Mouse (Mus musculus) midbrain, embryonic 14.5 days (tissue): ENCODE results near the gene Yif1b. TPM values are rescaled to one million over a fixed set of nuclear protein-coding genes. Genes with fewer than 3 reads are reported as not detected.
A peak's percentile ranks its signal among the peaks of the same experiment; 100 is the strongest.

ENCODE experiments used
- ATAC-seq: fragments of 200-750 bp; cut with Nextera tagmentation; 2 replicates; pipeline ENCODE4 v1.8.0; 2017; ENCODE audit warnings: moderate number of reproducible peaks, moderate library complexity; ENCODE audit not compliant: low FRiP score, low TSS enrichment
- DNase-seq: peaks from one replicate; pipeline ENCODE4 v3.0.0-alpha.2; 2015
- H3K27ac ChIP-seq: fragments of 300-500 bp; sonication (generic); replicated peaks from 2 replicates; pipeline ENCODE4 v1.5.1; 2014; ENCODE audit warnings: mild to moderate bottlenecking, low read depth, low read length, moderate library complexity
- H3K27me3 ChIP-seq: fragments of 300-500 bp; sonication (generic); 2 replicates; pipeline ENCODE4 v1.6.1; 2014; ENCODE audit warnings: low read length, control low read depth, mixed read lengths; ENCODE audit not compliant: control insufficient read depth, insufficient read depth
- H3K36me3 ChIP-seq: fragments of 300-500 bp; sonication (generic); 2 replicates; pipeline ENCODE4 v1.6.1; 2014; ENCODE audit warnings: low read length, control low read depth; ENCODE audit not compliant: control insufficient read depth, insufficient read depth
- H3K4me1 ChIP-seq: fragments of 300-500 bp; sonication (generic); 2 replicates; pipeline ENCODE4 v1.6.1; 2014; ENCODE audit warnings: mild to moderate bottlenecking, antibody characterized with exemption, low read length, control low read depth; ENCODE audit not compliant: control insufficient read depth, insufficient read depth
- H3K4me2 ChIP-seq: fragments of 300-500 bp; sonication (generic); 2 replicates; pipeline ENCODE4 v1.6.1; 2014; ENCODE audit warnings: mild to moderate bottlenecking, low read length, moderate library complexity
- H3K4me3 ChIP-seq: fragments of 300-500 bp; sonication (generic); replicated peaks from 2 replicates; pipeline ENCODE4 v1.5.1; 2014; ENCODE audit warnings: low read depth, low read length
- H3K9ac ChIP-seq: fragments of 300-500 bp; sonication (generic); replicated peaks from 2 replicates; pipeline ENCODE4 v1.6.1; 2014; ENCODE audit warnings: mild to moderate bottlenecking, low read length, moderate library complexity
- H3K9me3 ChIP-seq: fragments of 300-500 bp; sonication (generic); 2 replicates; pipeline ENCODE4 v1.6.1; 2016; ENCODE audit warnings: low read length, control low read depth, mixed read lengths; ENCODE audit not compliant: control insufficient read depth
- WGBS: fragments of 180-500 bp; shearing (Covaris S2); extraction: QIAGEN DNeasy Blood & Tissue Kit; methylation state at CpG from one replicate; pipeline ENCODE4 v1.1.7; 2014; 5-methylcytosine and 5-hydroxymethylcytosine counted together
- polyA plus RNA-seq: library from polyadenylated mRNA; unstranded; fragments of >200 nt; fragmentation: Nextera tagmentation; extraction: Ambion mirVana; gene quantifications from 2 replicates; pipeline ENCODE4 v1.2.1, GENCODE M21; 2014

Yif1b gene
- polyA plus RNA-seq, 1 experiment from 2014 or later, result 86.6 TPM

DNA sequence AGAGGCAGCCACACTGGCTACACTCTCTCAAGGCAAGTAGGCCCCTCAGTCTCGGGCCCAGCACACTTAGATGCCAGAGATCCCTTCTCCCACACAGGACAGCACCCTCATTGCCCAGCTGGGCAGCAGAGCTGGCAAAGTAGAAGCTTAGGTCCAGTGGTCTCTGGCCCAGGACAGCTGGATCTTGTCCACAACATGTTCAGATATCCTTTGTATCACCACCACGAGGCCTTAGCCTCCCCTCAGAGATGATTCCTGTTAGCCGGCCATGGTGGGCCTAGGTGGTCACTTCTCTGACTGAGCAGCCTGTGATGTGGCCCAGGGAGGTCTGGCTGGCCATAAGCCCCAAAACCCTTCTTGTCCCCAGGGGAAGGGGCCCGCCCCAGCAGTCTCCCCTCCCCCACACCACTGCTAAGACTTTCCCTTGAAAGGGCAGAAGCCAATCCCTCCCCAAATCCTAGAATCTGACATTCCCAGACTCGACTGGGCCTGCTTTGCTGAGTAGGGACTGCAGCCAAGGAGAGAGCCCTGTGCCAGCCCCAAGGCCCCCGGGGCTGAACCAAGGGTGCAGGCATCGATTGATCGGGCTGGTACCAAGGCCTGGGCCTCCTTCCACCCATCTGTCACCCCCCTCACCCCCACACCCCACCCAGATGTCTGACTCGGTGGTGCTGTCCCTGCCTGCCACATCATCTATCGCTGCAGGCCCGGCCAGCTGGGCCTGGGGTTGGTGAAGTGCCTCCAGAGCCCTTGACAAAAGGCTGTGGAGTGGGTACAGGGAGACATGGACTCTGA lies 52.8 kb downstream of the Yif1b start:
- WGBS, result 34% methylated on average over 11 of the region's 11 CpGs
- DNase-seq (no peak), ATAC-seq (no peak)
- H3K36me3 ChIP-seq, result no peaks in the 10 kb centered on the region
- H3K4me2 ChIP-seq, result no peak overlapping the region
- H3K4me1 ChIP-seq, result peaks cover 11% of the 10 kb centered on the region; the same call in 1 of the 2 replicates
- no peak overlapping the region; the same call in 1 of the 2 replicates for H3K9ac ChIP-seq
- H3K4me3 ChIP-seq, result no peak overlapping the region
- H3K27me3 ChIP-seq, result no peaks in the 10 kb centered on the region
- peak overlapping the region; percentile 32 for H3K27ac ChIP-seq
- H3K9me3 ChIP-seq, result no peaks in the 10 kb centered on the region

GRCm38 (mm10) chr7:29291616-29292457 lies 53.7 kb downstream of the Yif1b start:
- Histone ChIP-seq H3K4me3 (no peak overlapping the region), H3K4me2 (no peak overlapping the region), H3K27me3 (no peaks in the 10 kb centered on the region), H3K27ac (peak overlapping the region; percentile 32), H3K36me3 (no peaks in the 10 kb centered on the region), H3K9ac (no peak overlapping the region; the same call in 1 of the 2 replicates), H3K4me1 (peaks cover 11% of the 10 kb centered on the region; the same call in 1 of the 2 replicates), H3K9me3 (no peaks in the 10 kb centered on the region)
- ATAC-seq, result peak; percentile 49; the same call in 1 of the 2 replicates
- peak; percentile 62 for DNase-seq
- WGBS, result 23% methylated on average over 7 of the region's 7 CpGs

- DNase-seq, result peak; percentile 51
- H3K4me2 ChIP-seq, result no peak overlapping the region
- no peaks in the 10 kb centered on the region for H3K36me3 ChIP-seq
- ATAC-seq, result peak; percentile 24; the same call in 1 of the 2 replicates
- peaks cover 11% of the 10 kb centered on the region; the same call in 1 of the 2 replicates for H3K4me1 ChIP-seq
- no peak overlapping the region for H3K9ac ChIP-seq
- 27% methylated on average over 8 of the region's 8 CpGs for WGBS
- no peaks in the 10 kb centered on the region for H3K9me3 ChIP-seq
- no peaks in the 10 kb centered on the region for H3K27me3 ChIP-seq
- peak overlapping the region; percentile 49; the same call in 1 of the 2 replicates for H3K27ac ChIP-seq
- H3K4me3 ChIP-seq, result no peak overlapping the region
Measured at GRCm38 (mm10) chr7:29292458-29293098, 54.4 kb downstream of the Yif1b start.

DNA sequence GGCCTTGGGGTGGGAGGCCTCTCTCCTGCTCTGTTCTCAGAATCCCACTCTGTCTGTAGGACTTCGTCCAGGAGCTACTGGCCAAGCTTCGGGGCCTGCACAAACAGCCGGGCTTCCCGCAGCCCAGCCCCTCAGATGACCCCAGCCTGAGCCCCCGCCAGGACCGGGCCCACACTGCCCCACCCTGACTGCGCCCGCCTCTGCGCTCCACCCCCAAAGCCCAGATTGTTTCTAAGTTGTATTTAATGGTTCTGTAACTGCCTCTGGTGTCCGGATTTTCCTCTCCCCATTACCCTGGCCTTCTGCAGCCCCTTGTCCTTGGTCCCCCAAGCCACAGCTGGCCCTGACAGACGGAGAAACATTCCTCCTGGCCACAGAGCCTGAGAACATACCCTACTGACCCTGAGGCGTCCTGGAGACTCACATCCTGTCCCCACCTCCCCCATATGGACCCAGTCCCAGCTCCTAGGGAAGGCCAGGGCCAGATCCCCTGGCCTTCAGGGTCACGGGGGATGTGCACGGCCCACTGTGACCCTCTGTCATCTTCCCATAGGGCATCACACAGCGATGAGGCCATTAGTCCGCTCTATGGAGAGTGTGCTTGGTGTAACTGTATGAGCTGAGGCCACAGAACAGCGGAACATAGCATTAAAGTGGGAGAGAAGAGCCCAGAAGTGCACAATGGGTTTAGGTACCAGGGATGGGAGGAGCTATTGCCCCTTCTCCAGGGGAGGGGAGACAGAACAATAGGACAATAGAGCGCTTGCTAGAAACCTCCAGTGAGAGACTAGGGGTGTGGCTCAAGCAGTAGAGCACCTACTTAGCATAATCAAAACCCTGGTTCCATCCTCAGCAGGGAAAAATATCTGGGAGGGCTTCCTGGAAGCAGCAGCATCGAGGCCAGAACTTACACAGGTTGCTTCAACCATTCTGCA lies 55.3 kb downstream of the Yif1b start:
- Histone ChIP-seq H3K27ac (peak overlapping the region; percentile 49; the same call in 1 of the 2 replicates), H3K4me1 (peaks cover 11% of the 10 kb centered on the region; the same call in 1 of the 2 replicates), H3K9me3 (no peaks in the 10 kb centered on the region), H3K36me3 (no peaks in the 10 kb centered on the region), H3K27me3 (no peaks in the 10 kb centered on the region), H3K9ac (no peak overlapping the region), H3K4me2 (no peak overlapping the region), H3K4me3 (no peak overlapping the region)
- DNase-seq, result no peak
- no peak for ATAC-seq
- 26% methylated on average over 19 of the region's 19 CpGs for WGBS

- no peak overlapping the region for H3K4me3 ChIP-seq
- no peak overlapping the region for H3K9ac ChIP-seq
- no peaks in the 10 kb centered on the region for H3K9me3 ChIP-seq
- no peak overlapping the region for H3K4me2 ChIP-seq
- H3K27ac ChIP-seq, result no peak overlapping the region
- DNase-seq, result no peak
- H3K27me3 ChIP-seq, result no peaks in the 10 kb centered on the region
- 62% methylated on average over 13 of the region's 13 CpGs for WGBS
- ATAC-seq, result no peak
- no peaks in the 10 kb centered on the region for H3K36me3 ChIP-seq
- H3K4me1 ChIP-seq, result peaks cover 7% of the 10 kb centered on the region; the same call in 1 of the 2 replicates
Measured at GRCm38 (mm10) chr7:29294111-29294761, 56.1 kb downstream of the Yif1b start.

DNA sequence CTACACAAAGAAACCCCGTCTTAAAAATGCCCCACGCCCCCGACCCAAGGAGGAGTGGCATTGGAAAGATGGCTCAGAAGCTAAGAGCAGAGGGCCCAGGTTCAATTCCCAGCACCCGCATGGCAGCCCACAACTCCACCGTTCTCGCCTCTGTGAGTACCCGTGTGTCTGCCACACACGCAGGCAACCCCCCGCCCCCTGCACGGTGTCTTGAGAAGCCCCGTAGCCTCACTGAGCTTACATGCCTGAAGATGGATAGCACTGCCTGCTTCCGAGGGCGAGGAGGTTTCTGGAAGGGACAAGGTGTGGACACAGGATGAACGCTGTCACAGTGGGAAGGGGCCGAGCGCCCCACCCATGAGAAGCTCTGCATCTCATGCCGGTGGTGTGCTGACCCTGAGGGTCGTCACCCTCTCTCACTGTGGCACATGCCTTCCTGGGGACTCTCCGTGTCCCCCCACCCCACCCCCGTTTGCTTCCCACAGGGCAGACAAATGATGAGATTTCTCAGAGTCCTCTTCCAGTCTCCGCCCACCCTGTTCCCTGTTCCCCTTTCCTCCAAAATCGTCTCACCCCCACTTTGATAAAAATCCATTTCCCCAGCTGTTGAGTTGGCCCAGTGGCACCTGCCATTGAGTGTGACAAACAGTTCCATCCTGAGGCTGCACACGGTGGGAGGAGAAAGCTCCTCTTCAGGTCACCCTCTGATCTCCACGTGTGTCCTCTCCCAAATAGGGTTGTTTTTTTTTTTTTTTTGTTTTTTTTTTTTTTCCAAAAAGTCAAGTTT lies 57.9 kb downstream of the Yif1b start:
- ATAC-seq (no peak), DNase-seq (no peak)
- Histone ChIP-seq H3K27me3 (no peaks in the 10 kb centered on the region), H3K4me2 (no peak overlapping the region), H3K4me1 (peaks cover 7% of the 10 kb centered on the region; the same call in 1 of the 2 replicates), H3K27ac (no peak overlapping the region), H3K9ac (no peak overlapping the region), H3K4me3 (no peak overlapping the region), H3K36me3 (no peaks in the 10 kb centered on the region), H3K9me3 (no peaks in the 10 kb centered on the region)
- WGBS, result 86% methylated on average over 24 of the region's 24 CpGs

DNA sequence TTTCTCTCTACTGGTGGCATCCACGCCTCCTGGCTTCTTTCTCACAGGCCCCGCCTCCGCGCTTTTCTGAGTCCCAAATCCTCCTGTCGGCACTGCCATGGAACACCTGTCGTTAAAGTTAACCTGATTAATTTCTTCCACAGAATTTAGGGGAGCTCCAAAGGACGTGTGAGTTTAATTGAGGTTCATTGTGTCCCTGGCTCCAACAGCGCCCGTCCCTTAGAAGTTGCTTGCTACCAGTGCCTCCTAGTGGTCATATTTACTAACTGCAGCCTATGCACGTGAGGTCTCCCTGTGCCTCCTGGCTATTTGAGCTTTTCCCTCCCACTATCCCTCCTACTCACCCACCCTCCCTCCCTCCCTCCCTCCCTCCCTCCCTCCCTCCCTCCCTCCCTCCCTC lies 58.9 kb downstream of the Yif1b start:
- no peak overlapping the region for H3K9ac ChIP-seq
- DNase-seq (peak; percentile 86), ATAC-seq (no peak)
- H3K9me3 ChIP-seq, result no peaks in the 10 kb centered on the region
- H3K36me3 ChIP-seq, result no peaks in the 10 kb centered on the region
- 14% methylated on average over 10 of the region's 10 CpGs for WGBS
- H3K27me3 ChIP-seq, result no peaks in the 10 kb centered on the region
- H3K4me3 ChIP-seq, result no peak overlapping the region
- no peak overlapping the region for H3K27ac ChIP-seq
- no peak overlapping the region for H3K4me2 ChIP-seq
- peaks cover 9% of the 10 kb centered on the region; the same call in 1 of the 2 replicates for H3K4me1 ChIP-seq
